Mouse (Mus musculus) myocyte (in vitro differentiated cells): ENCODE measurements around the gene Fam71e1. TPM values are rescaled to one million over a fixed set of nuclear protein-coding genes. Genes with fewer than 3 reads are reported as not detected.

ENCODE experiments used
- H3K27me3 ChIP-seq: one replicate; pipeline ENCODE4 v1.6.1; 2011; ENCODE audit not compliant: control insufficient read depth, insufficient read depth, insufficient read length
- H3K36me3 ChIP-seq: one replicate; pipeline ENCODE4 v1.6.1; 2011; ENCODE audit not compliant: control insufficient read depth, insufficient read depth
- H3K4me2 ChIP-seq: one replicate; pipeline ENCODE4 v1.6.1; 2011; ENCODE audit warnings: low read depth, control low read depth
- H3K4me3 ChIP-seq: one replicate; pipeline ENCODE4 v1.5.1; 2011; ENCODE audit warnings: mild to moderate bottlenecking, control low read depth, moderate library complexity
- H3K79me2 ChIP-seq: one replicate; pipeline ENCODE4 v1.6.1; 2011; ENCODE audit not compliant: control insufficient read depth, insufficient read depth
- H3ac ChIP-seq: one replicate; pipeline ENCODE4 v1.6.1; 2011; ENCODE audit not compliant: control insufficient read depth, insufficient read length
- CEBPB ChIP-seq: IDR thresholded peaks from 2 replicates; pipeline ENCODE4 v1.6.1; 2011; ENCODE audit warnings: mild to moderate bottlenecking, moderate library complexity; ENCODE audit not compliant: poor library complexity, insufficient read depth, severe bottlenecking
- E2F4 ChIP-seq: IDR thresholded peaks from one replicate; pipeline ENCODE4 v1.6.1; 2011; ENCODE audit warnings: mild to moderate bottlenecking, control low read depth, moderate library complexity; ENCODE audit not compliant: insufficient read depth
- MAX ChIP-seq: IDR thresholded peaks from one replicate; pipeline ENCODE4 v1.6.1; 2011; ENCODE audit warnings: low read depth, mild to moderate bottlenecking, control low read depth
- MYOD1 ChIP-seq, 3 experiments: IDR thresholded peaks; one replicate each; pipeline ENCODE4 v1.6.1; 2011; ENCODE audit warnings: control low read depth in 2 of 3, low read depth in 2 of 3, mild to moderate bottlenecking in 2 of 3, moderate library complexity in 1 of 3; ENCODE audit not compliant: insufficient read length in 2 of 3, control insufficient read depth in 1 of 3
- MYOG ChIP-seq, 3 experiments: IDR thresholded peaks; one replicate each; pipeline ENCODE4 v1.6.1; 2011; ENCODE audit warnings: control low read depth in 2 of 3, low read depth in 2 of 3, mild to moderate bottlenecking in 2 of 3; ENCODE audit not compliant: insufficient read length in 2 of 3, control insufficient read depth in 1 of 3, insufficient read depth in 1 of 3
- POLR2A ChIP-seq: IDR thresholded peaks from one replicate; pipeline ENCODE4 v1.6.1; 2011; ENCODE audit warnings: low read depth, mild to moderate bottlenecking, control low read depth, moderate library complexity; ENCODE audit not compliant: insufficient read length
- POLR2AphosphoS2 ChIP-seq: IDR thresholded peaks from one replicate; pipeline ENCODE4 v1.6.1; 2011; ENCODE audit warnings: low read depth, control low read depth; ENCODE audit not compliant: insufficient read length
- REST ChIP-seq: IDR thresholded peaks from one replicate; pipeline ENCODE4 v1.6.1; 2011; ENCODE audit warnings: mild to moderate bottlenecking, control low read depth, moderate library complexity; ENCODE audit not compliant: insufficient read depth, insufficient read length
- SRF ChIP-seq: IDR thresholded peaks from one replicate; pipeline ENCODE4 v1.6.1; 2011; ENCODE audit warnings: low read depth; ENCODE audit not compliant: control insufficient read depth, insufficient read length
- TCF12 ChIP-seq: IDR thresholded peaks from one replicate; pipeline ENCODE4 v1.6.1; 2011; ENCODE audit warnings: mild to moderate bottlenecking, control low read depth; ENCODE audit not compliant: poor library complexity, insufficient read depth, severe bottlenecking
- TCF3 ChIP-seq: IDR thresholded peaks from one replicate; pipeline ENCODE4 v1.6.1; 2011; ENCODE audit warnings: low read depth, control low read depth; ENCODE audit not compliant: insufficient read length
- USF1 ChIP-seq: IDR thresholded peaks from one replicate; pipeline ENCODE4 v1.6.1; 2011; ENCODE audit warnings: low read depth, mild to moderate bottlenecking, control low read depth, moderate library complexity
- polyA plus RNA-seq: library from polyadenylated mRNA; unstranded; fragments of >200 nt; fragmentation: generic; extraction: Trizol; gene quantifications from one replicate; pipeline ENCODE4 v1.2.1, GENCODE M21; 2012; ENCODE audit warnings: missing spikeins

Fam71e1 gene
- polyA plus RNA-seq, 1 experiment: 1.7 TPM

DNA sequence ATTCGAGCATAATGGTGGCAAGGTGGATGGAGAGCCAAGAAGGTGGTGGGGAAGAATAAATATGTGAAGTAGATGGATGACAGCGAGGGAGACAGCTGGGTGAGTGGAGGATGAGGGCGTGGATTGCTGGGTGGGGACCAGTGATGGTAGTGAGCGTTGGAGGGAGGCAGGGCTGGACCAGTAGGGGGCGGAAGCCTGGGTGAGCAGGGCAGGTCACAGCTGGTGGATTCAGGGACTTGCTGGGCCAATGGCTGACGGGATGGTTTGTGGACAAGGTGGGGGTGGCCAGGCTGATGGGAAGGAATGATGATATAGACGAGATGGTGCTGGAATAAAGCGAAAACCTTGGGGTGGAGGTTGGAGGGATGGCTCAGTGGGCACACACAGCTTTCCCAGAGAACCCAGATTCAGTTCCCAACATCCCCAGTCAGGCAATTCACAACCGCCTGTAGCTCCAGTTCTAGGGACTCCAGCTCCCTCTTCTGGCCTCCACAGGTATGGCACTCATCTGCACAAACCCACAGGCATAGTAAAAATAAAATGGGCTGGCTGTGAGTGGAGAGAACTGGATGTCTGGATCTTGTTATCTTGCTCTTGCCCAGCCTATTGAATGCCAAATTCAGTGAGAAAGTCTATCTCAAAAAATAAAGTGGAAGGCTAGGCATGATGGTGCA, 23.0 kb downstream of the Fam71e1 start:
- H3K4me3 ChIP-seq: no peak overlapping the region
- TF ChIP-seq TCF12 (no peak), SRF (no peak), MYOD1 (IDR thresholded peaks at IDR 0.05; ENCODE audit: control insufficient read depth in 1 of 3, insufficient read length in 2 of 3, low read depth in 2 of 3) (no peak), TCF3 (no peak), POLR2A (no peak), POLR2AphosphoS2 (no peak), USF1 (no peak), REST (no peak), CEBPB (no peak), MAX (no peak)
- no peaks in the 10 kb centered on the region for H3K79me2 ChIP-seq
- H3K27me3 ChIP-seq: peaks cover 25% of the 10 kb centered on the region
- H3ac ChIP-seq: no peak overlapping the region
- H3K4me2 ChIP-seq: no peak overlapping the region
- no peaks in the 10 kb centered on the region for H3K36me3 ChIP-seq

DNA sequence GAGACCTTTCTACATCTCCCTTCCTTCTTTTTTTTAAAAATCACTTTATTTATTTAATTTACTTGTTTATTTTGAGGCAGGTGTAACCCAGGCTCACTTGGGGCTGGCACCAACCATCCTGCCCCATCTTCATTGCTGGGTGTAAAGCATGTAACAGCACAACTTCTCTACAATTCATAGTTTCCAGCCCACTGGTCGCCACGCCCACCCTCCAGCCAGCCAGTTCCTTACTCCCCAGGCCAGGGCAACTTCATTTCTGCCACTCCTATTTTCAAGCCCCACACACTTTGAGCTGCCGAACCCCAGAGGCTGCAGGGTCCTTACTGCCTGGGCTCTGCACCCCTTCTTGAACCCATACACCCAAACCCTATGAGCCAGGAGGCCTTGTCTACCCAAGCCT, 24.6 kb downstream of the Fam71e1 start:
- TF ChIP-seq POLR2A: no peak
- no peak for TF ChIP-seq CEBPB
- TF ChIP-seq REST: no peak
- TF ChIP-seq POLR2AphosphoS2: no peak
- no peak for TF ChIP-seq MYOD1 (IDR thresholded peaks at IDR 0.05; ENCODE audit: control insufficient read depth in 1 of 3, insufficient read length in 2 of 3, low read depth in 2 of 3)
- TF ChIP-seq SRF: no peak
- no peak for TF ChIP-seq TCF12
- TF ChIP-seq TCF3: no peak
- no peak for TF ChIP-seq USF1
- no peak for TF ChIP-seq MYOG (IDR thresholded peaks at IDR 0.05; ENCODE audit: control insufficient read depth in 1 of 3, insufficient read depth in 1 of 3, insufficient read length in 2 of 3, low read depth in 2 of 3)
- no peak for TF ChIP-seq E2F4
- TF ChIP-seq MAX: no peak
- Histone ChIP-seq H3K4me2 (no peak overlapping the region), H3K36me3 (no peaks in the 10 kb centered on the region), H3K79me2 (no peaks in the 10 kb centered on the region), H3K4me3 (no peak overlapping the region), H3ac (no peak overlapping the region), H3K27me3 (peaks cover 12% of the 10 kb centered on the region)

DNA sequence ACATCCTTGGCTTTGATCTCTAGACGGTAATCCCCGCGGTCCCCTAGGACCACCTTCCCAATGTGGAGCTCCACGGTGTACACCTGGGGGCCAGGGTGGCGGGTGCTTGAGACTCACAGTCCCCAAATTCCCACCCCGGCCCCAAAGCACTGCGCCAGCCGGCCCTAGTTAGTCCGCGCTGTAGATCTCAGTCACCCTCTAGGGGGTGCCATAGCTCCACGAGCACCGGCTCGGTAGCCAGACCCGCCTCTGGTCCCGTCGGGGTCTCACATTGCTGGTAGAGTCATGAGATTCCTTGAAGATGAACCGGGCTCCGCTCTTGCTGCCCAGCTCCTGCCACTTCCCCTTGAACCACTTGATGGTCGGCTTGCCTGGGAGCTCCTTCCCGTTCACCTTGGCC, 25.3 kb downstream of the Fam71e1 start:
- peaks cover 8% of the 10 kb centered on the region for H3K27me3 ChIP-seq
- no peak overlapping the region for H3ac ChIP-seq
- no peak overlapping the region for H3K4me3 ChIP-seq
- no peaks in the 10 kb centered on the region for H3K79me2 ChIP-seq
- TF ChIP-seq E2F4 (no peak), CEBPB (no peak), POLR2A (no peak), USF1 (no peak), MYOD1 (IDR thresholded peaks at IDR 0.05; ENCODE audit: control insufficient read depth in 1 of 3, insufficient read length in 2 of 3, low read depth in 2 of 3) (no peak), TCF12 (no peak), REST (no peak), POLR2AphosphoS2 (no peak), SRF (no peak), MYOG (IDR thresholded peaks at IDR 0.05; ENCODE audit: control insufficient read depth in 1 of 3, insufficient read depth in 1 of 3, insufficient read length in 2 of 3, low read depth in 2 of 3) (no peak), MAX (no peak), TCF3 (no peak)
- H3K36me3 ChIP-seq: no peaks in the 10 kb centered on the region
- peak overlapping the region; percentile 52 for H3K4me2 ChIP-seq

DNA sequence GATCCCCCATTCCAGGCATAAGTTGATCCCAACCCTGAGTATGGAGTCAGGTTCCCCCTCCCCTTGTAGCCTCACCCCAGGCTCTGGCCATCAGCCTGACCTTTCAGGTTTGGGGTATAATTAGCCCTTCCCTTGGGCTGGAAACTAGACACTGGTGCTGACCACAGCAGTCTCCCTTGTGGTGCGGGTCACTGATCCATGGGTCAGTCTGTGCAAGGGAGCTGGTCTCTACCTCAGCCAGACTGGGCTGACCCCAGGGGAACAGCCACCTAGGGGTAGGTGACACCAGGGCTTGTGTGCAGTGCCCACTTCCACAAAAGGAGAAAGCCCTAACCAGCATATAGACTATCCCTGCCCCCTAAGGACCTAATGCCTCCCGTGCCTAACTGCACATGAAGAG, 26.7 kb downstream of the Fam71e1 start:
- no peak overlapping the region for H3ac ChIP-seq
- TF ChIP-seq E2F4: no peak
- no peak for TF ChIP-seq POLR2AphosphoS2
- no peak for TF ChIP-seq MYOG (IDR thresholded peaks at IDR 0.05; ENCODE audit: control insufficient read depth in 1 of 3, insufficient read depth in 1 of 3, insufficient read length in 2 of 3, low read depth in 2 of 3)
- no peak for TF ChIP-seq CEBPB
- no peak for TF ChIP-seq MYOD1 (IDR thresholded peaks at IDR 0.05; ENCODE audit: control insufficient read depth in 1 of 3, insufficient read length in 2 of 3, low read depth in 2 of 3)
- peak; percentile 25 for TF ChIP-seq POLR2A
- TF ChIP-seq TCF3: no peak
- H3K4me3 ChIP-seq: no peak overlapping the region
- peaks cover 6% of the 10 kb centered on the region for H3K27me3 ChIP-seq
- peak overlapping the region; percentile 30 for H3K4me2 ChIP-seq
- no peaks in the 10 kb centered on the region for H3K36me3 ChIP-seq
- H3K79me2 ChIP-seq: no peaks in the 10 kb centered on the region
